Mouse (Mus musculus) ES-E14 (cell line): ENCODE data around the gene Mgat3. TPM values are rescaled to one million over a fixed set of nuclear protein-coding genes. Genes with fewer than 3 reads are reported as not detected.

Source experiments
- DNase-seq: peaks from one replicate; pipeline ENCODE4 v3.0.0-alpha.2; 2013; ENCODE audit warnings: low read depth, low spot score
- H3K27ac ChIP-seq: 2 replicates; pipeline ENCODE4 v1.5.1; 2012; ENCODE audit warnings: low read depth, mild to moderate bottlenecking, low read length, moderate library complexity, mixed read lengths; ENCODE audit not compliant: poor library complexity, insufficient read depth, severe bottlenecking
- H3K36me3 ChIP-seq: 2 replicates; pipeline ENCODE4 v1.6.1; 2012; ENCODE audit warnings: mild to moderate bottlenecking, low read length, moderate library complexity, mixed read lengths; ENCODE audit not compliant: control insufficient read depth, poor library complexity, insufficient read depth, severe bottlenecking
- H3K4me1 ChIP-seq, 2 experiments: fragments of 150-350 bp in 1 of 2; sonication (generic) in 1 of 2; 2 replicates each; pipeline ENCODE4 v1.6.1; 2012; ENCODE audit warnings: low read length in 2 of 2, mild to moderate bottlenecking in 1 of 2, mixed read lengths in 1 of 2; ENCODE audit not compliant: control insufficient read depth in 2 of 2, insufficient read depth in 2 of 2, poor library complexity in 1 of 2
- H3K4me3 ChIP-seq, 2 experiments: fragments of 150-350 bp in 1 of 2; sonication (generic) in 1 of 2; 2 replicates each; pipeline ENCODE4 v1.5.1; 2012; ENCODE audit warnings: low read length in 2 of 2, low read depth in 1 of 2, mild to moderate bottlenecking in 1 of 2, mixed read lengths in 1 of 2; ENCODE audit not compliant: insufficient read depth in 1 of 2, poor library complexity in 1 of 2, severe bottlenecking in 1 of 2
- H3K9ac ChIP-seq: 2 replicates; pipeline ENCODE4 v1.6.1; 2012; ENCODE audit warnings: low read depth, mild to moderate bottlenecking, low read length, mixed read lengths; ENCODE audit not compliant: poor library complexity, insufficient read depth, severe bottlenecking
- H3K9me3 ChIP-seq: fragments of 150-350 bp; sonication (generic); 2 replicates; pipeline ENCODE4 v1.6.1; 2012; ENCODE audit warnings: low read depth, mild to moderate bottlenecking, low read length; ENCODE audit not compliant: control insufficient read depth, insufficient read depth
- CHD2 ChIP-seq: IDR thresholded peaks from 2 replicates; pipeline ENCODE4 v1.6.1; 2014; ENCODE audit warnings: mild to moderate bottlenecking, low read depth, low read length, inconsistent platforms
- HCFC1 ChIP-seq: IDR thresholded peaks from 2 replicates; pipeline ENCODE4 v1.6.1; 2012; ENCODE audit warnings: low read length, inconsistent platforms, borderline replicate concordance; ENCODE audit not compliant: insufficient read depth
- MAFK ChIP-seq: IDR thresholded peaks from 2 replicates; pipeline ENCODE4 v1.6.1; 2014; ENCODE audit warnings: mild to moderate bottlenecking, low read depth, low read length, inconsistent platforms; ENCODE audit not compliant: insufficient read depth
- ZC3H11A ChIP-seq: IDR thresholded peaks from 2 replicates; pipeline ENCODE4 v1.6.1; 2012; ENCODE audit warnings: low read depth, mild to moderate bottlenecking, inconsistent platforms, low read length, borderline replicate concordance
- ZNF384 ChIP-seq: IDR thresholded peaks from 2 replicates; pipeline ENCODE4 v1.6.1; 2012; ENCODE audit warnings: low read depth, low read length, inconsistent platforms
- in situ Hi-C, 2 experiments: fragments of 600-800 bp; cut with MboI; formaldehyde crosslinking; loops; one replicate each; pipeline ENCODE4 v1.15.1; 2025; ENCODE audit warnings: low sequenced_read_pairs in 2 of 2, inconsistent platforms in 1 of 2; ENCODE audit not compliant: unreplicated experiment in 2 of 2
- total RNA-seq: library from RNA; depleted of rRNA; stranded (reverse); fragments of 300-350 nt; gene quantifications from 2 replicates; pipeline ENCODE4 v1.2.3, GENCODE M21; 2012

Mgat3 gene
- total RNA-seq, 1 experiment, result 8.5 TPM

GRCm38 (mm10) chr15:80137945-80138791 lies 35.4 kb upstream of the Mgat3 start:
- no peak overlapping the region for H3K9ac ChIP-seq
- no peak overlapping the region for H3K4me3 ChIP-seq
- no peaks in the 10 kb centered on the region for H3K9me3 ChIP-seq
- in situ Hi-C loops, result no loop called here
- no peak for DNase-seq
- peaks cover 11% of the 10 kb centered on the region; the same call in 1 of the 2 replicates for H3K36me3 ChIP-seq
- H3K4me1 ChIP-seq, result peaks cover 1 to 11% of the 10 kb centered on the region in 2 experiments; a peak in 3 of 4 replicates
- H3K27ac ChIP-seq, result no peak overlapping the region
- no peak for TF ChIP-seq HCFC1
- no peak for TF ChIP-seq ZNF384
- no peak for TF ChIP-seq CHD2
- no peak for TF ChIP-seq ZC3H11A
- no peak for TF ChIP-seq MAFK

GRCm38 (mm10) chr15:80140302-80140701 lies 33.2 kb upstream of the Mgat3 start:
- Histone ChIP-seq H3K4me1 (peaks cover 0 to 6% of the 10 kb centered on the region in 2 experiments; a peak in 3 of 4 replicates), H3K4me3 (no peak overlapping the region), H3K27ac (no peak overlapping the region), H3K9ac (no peak overlapping the region), H3K9me3 (no peaks in the 10 kb centered on the region), H3K36me3 (peaks cover 8% of the 10 kb centered on the region; the same call in 1 of the 2 replicates)
- TF ChIP-seq HCFC1 (no peak), ZNF384 (no peak), MAFK (no peak), ZC3H11A (no peak), CHD2 (no peak)
- DNase-seq, result no peak
- in situ Hi-C loops, result no loop called here

- peaks cover 4 to 6% of the 10 kb centered on the region in 2 experiments; a peak in 3 of 4 replicates for H3K4me1 ChIP-seq
- in situ Hi-C loops, result no loop called here
- no peak overlapping the region for H3K27ac ChIP-seq
- no peak overlapping the region for H3K4me3 ChIP-seq
- H3K9ac ChIP-seq, result no peak overlapping the region
- no peak for DNase-seq
- no peaks in the 10 kb centered on the region for H3K9me3 ChIP-seq
- peaks cover 8% of the 10 kb centered on the region; the same call in 1 of the 2 replicates for H3K36me3 ChIP-seq
- TF ChIP-seq HCFC1 (no peak), CHD2 (no peak), MAFK (no peak), ZNF384 (no peak), ZC3H11A (no peak)
Observed at GRCm38 (mm10) chr15:80140878-80141277, 32.6 kb upstream of the Mgat3 start.

GRCm38 (mm10) chr15:80142130-80142529 lies 31.4 kb upstream of the Mgat3 start:
- no peaks in the 10 kb centered on the region for H3K9me3 ChIP-seq
- no peak overlapping the region for H3K27ac ChIP-seq
- TF ChIP-seq CHD2 (no peak), HCFC1 (no peak), MAFK (no peak), ZC3H11A (no peak), ZNF384 (no peak)
- H3K4me1 ChIP-seq, result peaks cover 4 to 5% of the 10 kb centered on the region in 2 experiments; a peak in 3 of 4 replicates
- peaks cover 4% of the 10 kb centered on the region; the same call in 1 of the 2 replicates for H3K36me3 ChIP-seq
- in situ Hi-C loops, result no loop called here
- no peak overlapping the region for H3K4me3 ChIP-seq
- peak; percentile 49 for DNase-seq
- H3K9ac ChIP-seq, result no peak overlapping the region
